Mouse (Mus musculus) kidney, postnatal 36 days (tissue): Measurements from ENCODE around the gene Zfp987.
"Not testable (repeated sequence)": the region's sequence is repeated elsewhere in the genome, so short reads cannot be mapped to it uniquely, and the experiment has no call there.

Source experiments
- DNase-seq, 2 experiments: peaks; one replicate each; pipeline ENCODE4 v3.0.0; 2021 to 2022; ENCODE audit warnings: mixed read lengths in 2 of 2

Gene Zfp987

GRCm38 (mm10) chr4:146096998-146097397, at the start of gene Zfp987:
Gene Zfp987 (plus strand): TSS chr4:146097298.
- DNase-seq: not testable (repeated sequence)

- DNase-seq: not testable (repeated sequence)
Measured at GRCm38 (mm10) chr4:146052536-146052935, 44.6 kb upstream of the Zfp987 start.

GRCm38 (mm10) chr4:146053445-146053844, 43.7 kb upstream of the Zfp987 start:
- not testable (repeated sequence) for DNase-seq

GRCm38 (mm10) chr4:146055335-146055734, 41.8 kb upstream of the Zfp987 start:
- no peak for DNase-seq

- not testable (repeated sequence) for DNase-seq
Measured at GRCm38 (mm10) chr4:146058646-146059045, 38.5 kb upstream of the Zfp987 start.

GRCm38 (mm10) chr4:146059078-146059477, 38.0 kb upstream of the Zfp987 start:
- not testable (repeated sequence) for DNase-seq

- not testable (repeated sequence) for DNase-seq
Measured at GRCm38 (mm10) chr4:146059974-146060693, 37.0 kb upstream of the Zfp987 start.

- not testable (repeated sequence) for DNase-seq
Measured at GRCm38 (mm10) chr4:146061082-146061481, 36.0 kb upstream of the Zfp987 start.

- not testable (repeated sequence) for DNase-seq
Measured at GRCm38 (mm10) chr4:146062021-146062420, 35.1 kb upstream of the Zfp987 start.

GRCm38 (mm10) chr4:146063001-146063400, 34.1 kb upstream of the Zfp987 start:
- DNase-seq: not testable (repeated sequence)

GRCm38 (mm10) chr4:146063621-146064020, 33.5 kb upstream of the Zfp987 start:
- not testable (repeated sequence) for DNase-seq

- DNase-seq: not testable (repeated sequence)
Measured at GRCm38 (mm10) chr4:146064807-146065206, 32.3 kb upstream of the Zfp987 start.

- not testable (repeated sequence) for DNase-seq
Measured at GRCm38 (mm10) chr4:146066932-146067580, 30.0 kb upstream of the Zfp987 start.

- DNase-seq: not testable (repeated sequence)
Measured at GRCm38 (mm10) chr4:146067594-146067993, 29.5 kb upstream of the Zfp987 start.

- DNase-seq: not testable (repeated sequence)
Measured at GRCm38 (mm10) chr4:146073264-146073663, 23.8 kb upstream of the Zfp987 start.

GRCm38 (mm10) chr4:146101448-146101847, 4.3 kb downstream of the Zfp987 start:
- DNase-seq: not testable (repeated sequence)

- not testable (repeated sequence) for DNase-seq
Measured at GRCm38 (mm10) chr4:146156524-146156923, 59.4 kb downstream of the Zfp987 start, which contains the start of gene Zfp600. Gene Zfp600 (plus strand): TSS chr4:146156824.

GRCm38 (mm10) chr4:146162893-146163292, 65.8 kb downstream of the Zfp987 start:
- not testable (repeated sequence) for DNase-seq

GRCm38 (mm10) chr4:146167202-146167832, 70.2 kb downstream of the Zfp987 start:
- DNase-seq: not testable (repeated sequence)

- not testable (repeated sequence) for DNase-seq
Measured at GRCm38 (mm10) chr4:146167879-146168532, 70.9 kb downstream of the Zfp987 start.

- not testable (repeated sequence) for DNase-seq
Measured at GRCm38 (mm10) chr4:146168730-146169215, 71.7 kb downstream of the Zfp987 start.
